Mouse (Mus musculus): ENCODE results near the gene Galnt14.

GRCm38 (mm10) chr17:73456551-73456950, 253.7 kb downstream of the Galnt14 start:
- TF ChIP-seq GATA1 (IDR thresholded peaks at IDR 0.05; ENCODE audit: low read length) (no peak), TAL1 (IDR thresholded peaks at IDR 0.05; ENCODE audit: low read length) (no peak)
